Mouse (Mus musculus) MEL (cell line): Measurements from ENCODE around the gene Cyp26c1.

Experiments used
- BHLHE40 ChIP-seq: IDR thresholded peaks from 2 replicates; pipeline ENCODE4 v1.6.1; 2012; ENCODE audit warnings: low read depth, mild to moderate bottlenecking, inconsistent platforms, low read length, improper control_type of control experiment, borderline replicate concordance
- CTCF ChIP-seq, 3 experiments: IDR thresholded peaks in 2 of 3; conservative IDR thresholded peaks in 1 of 3; 2 replicates each; pipeline ENCODE4 v1.5.1; 2011 to 2012; ENCODE audit warnings: low read length in 3 of 3, low read depth in 2 of 3, mild to moderate bottlenecking in 2 of 3, improper control_type of control experiment in 1 of 3, inconsistent platforms in 1 of 3, mixed read lengths in 1 of 3, moderate library complexity in 1 of 3; ENCODE audit not compliant: control insufficient read depth in 1 of 3, insufficient read depth in 1 of 3, poor library complexity in 1 of 3, severe bottlenecking in 1 of 3
- GABPA ChIP-seq: IDR thresholded peaks from 2 replicates; pipeline ENCODE4 v1.6.1; 2012; ENCODE audit warnings: low read depth, mild to moderate bottlenecking, inconsistent platforms, low read length, improper control_type of control experiment, moderate library complexity
- JUND ChIP-seq: IDR thresholded peaks from 2 replicates; pipeline ENCODE4 v1.6.1; 2011; ENCODE audit warnings: low read depth, mild to moderate bottlenecking, improper control_type of control experiment, low read length
- MEF2A ChIP-seq: IDR thresholded peaks from 2 replicates; pipeline ENCODE4 v1.6.1; 2014; ENCODE audit warnings: low read depth, mild to moderate bottlenecking, inconsistent platforms, low read length, improper control_type of control experiment; ENCODE audit not compliant: poor library complexity, insufficient replicate concordance, severe bottlenecking; ENCODE audit errors: extremely low read depth
- NRF1 ChIP-seq: IDR thresholded peaks from 2 replicates; pipeline ENCODE4 v1.6.1; 2014; ENCODE audit warnings: low read depth, mild to moderate bottlenecking, inconsistent platforms, low read length, improper control_type of control experiment, moderate library complexity; ENCODE audit not compliant: poor library complexity, insufficient read depth, severe bottlenecking
- POLR2A ChIP-seq, 2 experiments: IDR thresholded peaks; 2 replicates each; pipeline ENCODE4 v1.6.1; 2011 to 2012; ENCODE audit warnings: low read length in 2 of 2, mild to moderate bottlenecking in 2 of 2, control low read depth in 1 of 2, improper control_type of control experiment in 1 of 2, low read depth in 1 of 2, moderate library complexity in 1 of 2; ENCODE audit not compliant: control insufficient read depth in 1 of 2, insufficient read depth in 1 of 2, poor library complexity in 1 of 2
- POLR2AphosphoS2 ChIP-seq: IDR thresholded peaks from 2 replicates; pipeline ENCODE4 v1.6.1; 2011; ENCODE audit warnings: low read length, improper control_type of control experiment
- TBP ChIP-seq: IDR thresholded peaks from 2 replicates; pipeline ENCODE4 v1.8.0; 2011; ENCODE audit warnings: low read depth, low read length, improper control_type of control experiment
- ZC3H11A ChIP-seq: IDR thresholded peaks from 2 replicates; pipeline ENCODE4 v1.6.1; 2012; ENCODE audit warnings: low read depth, mild to moderate bottlenecking, inconsistent platforms, low read length, improper control_type of control experiment
- ZMIZ1 ChIP-seq: IDR thresholded peaks from 2 replicates; pipeline ENCODE4 v1.6.1; 2012; ENCODE audit warnings: low read depth, mild to moderate bottlenecking, inconsistent platforms, low read length, improper control_type of control experiment, moderate library complexity

DNA sequence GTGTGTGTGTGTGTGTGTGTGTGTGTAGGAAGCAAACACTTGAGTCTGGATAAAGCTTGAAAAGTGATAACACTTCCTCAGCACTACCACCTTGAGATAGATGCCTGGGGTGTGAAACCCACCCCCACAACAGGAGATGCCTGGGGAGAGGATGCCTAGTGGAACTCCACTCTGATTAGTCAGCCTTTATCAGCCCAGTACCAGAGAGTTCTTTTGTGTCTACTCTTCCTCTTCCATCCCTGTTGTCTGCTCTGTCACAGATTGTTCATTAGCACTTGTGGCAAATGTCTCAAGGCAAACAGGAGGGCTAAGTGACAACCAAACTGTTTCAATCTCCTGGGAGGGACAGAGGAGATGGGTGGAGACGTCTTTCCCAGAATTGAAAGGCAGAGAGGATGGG is 33.8 kb downstream of the Cyp26c1 start:
- TF ChIP-seq CTCF (IDR thresholded peaks at IDR 0.05 in 2 of 3, conservative IDR thresholded peaks at IDR 0.05 in 1 of 3; ENCODE audit: control insufficient read depth in 1 of 3, insufficient read depth in 1 of 3, low read depth in 2 of 3, low read length in 3 of 3, poor library complexity in 1 of 3, severe bottlenecking in 1 of 3) (no peak), POLR2A (IDR thresholded peaks at IDR 0.05; ENCODE audit: control insufficient read depth in 1 of 2, insufficient read depth in 1 of 2, low read depth in 1 of 2, low read length in 2 of 2, poor library complexity in 1 of 2) (no peak), POLR2AphosphoS2 (no peak), GABPA (no peak), NRF1 (no peak), JUND (no peak), ZMIZ1 (no peak), ZC3H11A (no peak), BHLHE40 (no peak), MEF2A (no peak), TBP (no peak)
